Mouse (Mus musculus): ENCODE measurements around the gene Fbxo6. TPM values are rescaled to one million over a fixed set of nuclear protein-coding genes. Genes with fewer than 3 reads are reported as not detected.
"Not testable (repeated sequence)": the region's sequence is repeated elsewhere in the genome, so short reads cannot be mapped to it uniquely, and the experiment has no call there.

The Fbxo6 gene
- total RNA-seq, 2 experiments from 2014 or later: 34.5 to 37.5 TPM

DNA sequence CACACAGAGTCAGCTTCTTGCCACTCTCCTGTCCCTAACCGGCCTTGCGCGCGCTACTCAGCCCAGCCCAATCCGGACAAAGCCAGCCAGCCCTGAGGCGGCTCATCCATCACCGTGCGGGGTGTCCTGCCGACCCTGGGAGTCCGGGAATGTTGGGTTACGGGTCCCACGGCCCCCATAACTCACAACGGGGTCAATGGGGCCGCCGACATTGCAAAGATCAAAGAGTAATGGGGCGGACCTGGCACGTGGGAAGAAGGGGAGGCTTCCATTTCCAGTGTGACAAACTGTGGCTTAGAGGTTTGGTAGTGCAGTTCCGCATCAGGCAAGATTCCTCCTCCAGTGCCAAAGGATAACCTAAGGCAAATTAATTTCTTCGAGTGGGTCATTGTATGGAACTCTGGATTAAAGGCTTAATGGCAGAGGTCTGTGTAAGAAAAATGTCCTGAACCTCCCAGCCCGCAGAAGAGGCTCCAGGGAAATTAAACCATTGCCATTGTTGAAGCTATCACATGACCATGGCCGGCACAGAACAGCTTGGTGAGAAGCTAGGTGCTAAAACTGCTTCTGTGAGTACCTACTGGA, 20.4 kb downstream of the Fbxo6 start:
- intact Hi-C loops (cut with DNase I): no loop called here
- DNase-seq (ENCODE audit: low spot score): no peak

DNA sequence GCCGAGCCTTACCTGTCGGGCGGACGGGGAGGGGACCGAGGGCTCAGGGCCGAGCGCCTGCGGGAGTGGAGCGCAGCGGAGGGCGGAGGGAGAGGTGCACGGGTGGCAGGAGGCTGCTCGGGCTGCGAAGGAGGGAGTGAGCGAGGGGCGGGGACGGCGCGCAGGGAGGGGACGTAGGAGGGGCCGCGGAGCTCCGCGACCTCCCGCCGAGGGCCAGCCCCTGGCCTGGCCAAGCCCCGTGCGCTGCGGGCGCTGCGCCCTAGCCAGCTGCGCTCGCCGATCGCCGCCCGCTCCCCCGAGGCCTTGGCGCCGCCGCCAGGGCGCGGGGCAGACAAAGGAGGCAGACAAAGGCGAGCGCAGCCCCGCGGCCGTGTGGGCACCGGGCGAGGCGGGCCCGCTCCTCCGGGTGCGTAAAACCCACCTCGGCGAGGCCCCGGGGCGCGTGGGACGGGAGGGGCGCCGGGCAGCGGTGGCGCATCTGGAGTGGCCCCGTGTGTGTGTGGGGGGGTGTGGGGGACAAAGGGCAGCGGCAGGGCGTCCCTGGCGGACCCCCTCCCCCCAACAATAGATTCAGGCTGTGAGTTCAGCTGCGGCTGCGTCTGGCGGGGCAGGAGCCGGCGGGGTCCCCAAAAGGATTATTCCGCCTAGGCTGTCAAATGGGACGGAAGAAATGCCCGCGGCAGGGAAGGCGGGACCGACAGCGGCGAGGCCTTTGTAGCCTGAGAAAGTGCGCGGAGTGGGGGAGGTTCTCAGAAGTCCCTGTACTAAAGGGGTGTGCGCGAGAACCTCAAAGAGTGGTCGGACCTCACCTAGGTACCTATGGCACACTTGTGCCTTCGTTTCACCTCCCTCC, 21.2 kb downstream of the Fbxo6 start, which contains the start of gene Draxin:
Gene Draxin, minus strand, starts transcription at position 138 of the 853 bp plus-strand sequence.
- DNase-seq (ENCODE audit: low spot score): no peak
- intact Hi-C loops (cut with DNase I): no loop called here

DNA sequence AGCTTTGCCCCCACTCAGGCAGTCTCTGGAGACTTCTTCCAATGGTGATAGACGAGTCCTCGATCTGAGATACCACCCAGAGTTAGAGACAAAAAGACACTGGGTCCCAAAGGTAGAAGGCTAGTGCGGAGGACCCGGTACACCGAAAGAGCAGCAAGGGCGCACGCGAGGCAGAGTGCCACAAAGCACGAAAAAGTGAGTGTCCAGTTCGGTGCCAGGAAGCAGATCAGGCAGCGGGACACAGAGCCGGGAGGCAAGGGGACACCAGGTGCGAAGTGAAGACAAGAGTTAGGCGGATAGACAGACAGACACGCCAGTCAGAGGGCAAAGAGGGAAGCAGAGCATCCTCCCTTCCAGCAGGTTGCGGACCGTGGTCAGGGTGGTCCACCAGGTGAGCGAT, 21.8 kb downstream of the Fbxo6 start, which contains the start of gene Mad2l2:
Gene Mad2l2, plus strand, starts transcription at position 252 of the 400 bp plus-strand sequence.
- no peak for DNase-seq (ENCODE audit: low spot score)
- intact Hi-C loops (cut with DNase I): no loop called here

- DNase-seq (ENCODE audit: low spot score): no peak
- intact Hi-C loops (cut with DNase I): no loop called here
Observed at GRCm38 (mm10) chr4:148128672-148129071, 23.3 kb downstream of the Fbxo6 start.

DNA sequence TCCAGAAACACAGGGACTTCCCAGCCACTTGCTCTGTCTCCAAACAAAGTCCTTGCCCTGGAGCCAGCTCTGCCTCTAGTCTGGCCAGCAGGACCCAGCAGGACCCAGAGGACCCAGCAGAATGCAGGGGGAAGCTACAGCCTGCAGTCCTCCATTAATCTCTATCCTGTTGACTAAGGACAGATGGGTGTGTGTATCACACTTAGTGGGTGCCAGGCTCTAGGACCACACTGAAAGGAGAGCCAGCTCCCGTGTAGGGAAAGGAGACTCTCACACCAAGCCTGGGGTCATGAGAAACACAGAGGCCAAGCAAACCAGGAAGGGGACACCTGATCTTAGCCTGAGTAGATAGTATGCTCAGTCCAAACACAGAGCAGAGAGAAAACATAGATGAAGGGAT, 23.7 kb downstream of the Fbxo6 start:
- intact Hi-C loops (cut with DNase I): no loop called here
- DNase-seq (ENCODE audit: low spot score): no peak

GRCm38 (mm10) chr4:148122694-148123066, 29.3 kb downstream of the Fbxo6 start:
- no peak for DNase-seq (ENCODE audit: low spot score)
- intact Hi-C loops (cut with DNase I): no loop called here

DNA sequence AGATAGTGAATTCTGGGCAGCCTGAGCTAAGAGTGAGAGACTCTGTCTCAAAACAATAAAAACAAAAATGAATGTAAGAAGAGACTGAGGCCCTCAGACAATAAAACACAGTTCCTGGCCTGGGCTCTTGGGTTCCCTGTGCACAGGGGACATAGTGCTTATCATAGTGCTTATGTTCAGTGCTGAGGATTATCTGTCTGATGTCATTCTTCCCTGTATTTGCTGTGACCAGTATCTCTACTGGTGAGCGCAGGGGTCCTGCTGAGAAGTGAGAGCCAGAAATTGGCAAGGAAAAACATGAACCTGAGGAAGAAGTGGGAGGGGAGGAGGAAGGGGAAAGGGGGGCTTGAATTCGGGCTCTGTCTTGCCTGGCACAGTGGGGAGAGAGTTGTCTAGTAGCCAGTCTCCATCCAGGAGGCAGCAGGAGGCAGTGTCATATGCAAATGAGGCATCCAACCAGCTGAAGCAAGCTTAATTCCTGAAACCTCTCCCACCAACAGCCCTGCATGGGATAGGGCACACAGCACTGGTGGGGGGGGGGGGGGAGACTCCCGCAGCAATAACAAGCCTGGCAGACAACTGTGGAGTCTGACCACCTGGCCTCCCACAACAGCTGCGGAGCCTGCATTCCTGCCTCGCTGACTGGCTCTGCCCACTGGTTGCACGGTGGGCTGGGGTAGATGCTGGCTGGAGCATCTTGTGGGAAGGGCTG, 29.8 kb downstream of the Fbxo6 start:
- intact Hi-C loops (cut with DNase I): no loop called here

DNA sequence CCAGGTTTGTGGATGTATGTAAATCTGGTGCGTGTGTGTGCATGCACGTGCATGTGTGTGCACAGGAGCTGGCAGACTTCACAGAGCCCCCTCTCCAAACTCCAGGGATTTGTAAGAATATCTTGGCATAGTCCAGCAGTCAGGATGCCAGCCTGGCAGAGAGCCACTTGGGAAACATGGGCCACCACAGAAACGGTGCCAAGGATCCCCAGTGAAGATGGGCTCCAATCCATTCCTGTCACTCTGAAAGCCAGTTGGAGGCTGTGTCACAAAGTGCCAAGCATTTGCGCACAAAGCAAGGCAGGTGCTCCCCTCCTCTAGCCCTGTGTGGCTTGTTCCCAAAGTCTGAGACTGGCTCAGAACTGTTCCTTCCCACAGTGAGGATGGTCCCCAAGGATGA, 30.6 kb downstream of the Fbxo6 start:
- intact Hi-C loops (cut with DNase I): no loop called here
- DNase-seq (ENCODE audit: low spot score): no peak

More for the DNA sequence above, 29.8 kb downstream of the Fbxo6 start:
- no peak for DNase-seq (ENCODE audit: low spot score)

- DNase-seq (ENCODE audit: low spot score): no peak
- intact Hi-C loops (cut with DNase I): no loop called here
Observed at GRCm38 (mm10) chr4:148120555-148120954, 31.4 kb downstream of the Fbxo6 start.

DNA sequence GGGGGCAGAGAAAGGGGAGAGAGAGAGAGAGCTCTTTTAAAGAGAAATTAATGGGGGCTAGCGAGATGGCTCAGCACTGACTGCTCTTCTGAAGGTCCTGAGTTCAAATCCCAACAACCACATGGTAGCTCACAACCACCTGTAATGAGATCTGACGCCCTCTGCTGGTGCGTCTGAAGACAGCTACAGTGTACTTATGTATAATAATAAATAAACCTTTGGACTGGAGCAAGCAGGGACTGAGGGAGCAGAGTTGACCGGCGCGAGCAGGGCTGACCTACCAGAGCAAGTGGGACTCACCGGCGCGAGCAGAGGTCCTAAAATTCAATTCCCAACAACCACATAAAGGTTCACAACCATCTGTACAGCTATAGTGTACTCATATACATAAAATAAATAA, 32.4 kb downstream of the Fbxo6 start:
- intact Hi-C loops (cut with DNase I): not testable (repeated sequence)

DNA sequence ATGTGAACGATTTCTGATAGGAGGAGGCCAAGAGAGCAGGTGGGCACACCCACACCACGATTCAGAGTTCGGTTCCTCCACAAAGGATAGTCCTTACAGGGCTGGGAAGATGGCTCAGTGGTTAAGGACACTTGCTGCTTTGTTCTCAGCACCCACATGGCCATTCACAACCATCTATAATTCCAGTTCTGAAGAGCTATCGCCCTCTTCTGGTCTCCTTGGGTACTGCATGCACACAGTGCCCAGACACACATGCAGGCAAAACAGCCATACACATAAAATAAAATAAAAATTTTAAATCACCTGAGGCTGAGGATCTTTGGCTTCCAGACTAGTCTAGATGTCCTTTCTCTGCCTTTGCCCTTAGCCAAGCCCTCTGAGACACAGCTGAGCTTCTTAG, 34.5 kb downstream of the Fbxo6 start:
- no peak for DNase-seq (ENCODE audit: low spot score)
- intact Hi-C loops (cut with DNase I): no loop called here

More for the DNA sequence above, 32.4 kb downstream of the Fbxo6 start:
- DNase-seq (ENCODE audit: low spot score): not testable (repeated sequence)

DNA sequence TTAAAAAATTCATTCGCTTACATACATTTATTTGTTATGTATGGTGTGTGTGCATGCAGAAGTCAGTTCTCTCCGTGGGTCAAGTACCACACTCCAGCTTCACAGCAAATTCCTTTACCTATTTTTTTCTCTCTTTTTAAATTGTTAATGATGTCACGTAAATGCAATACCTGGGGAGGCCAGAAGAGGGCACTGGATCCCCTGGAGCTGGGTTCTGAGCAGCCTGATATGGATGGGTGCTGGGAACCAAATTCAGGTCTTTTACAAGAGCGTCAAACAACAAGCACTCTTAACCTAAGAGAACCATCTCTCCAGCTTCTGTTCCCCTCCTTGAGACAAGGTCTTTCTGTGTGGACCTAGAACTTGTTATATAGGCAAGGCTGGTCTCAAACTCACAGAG, 35.3 kb downstream of the Fbxo6 start:
- intact Hi-C loops (cut with DNase I): no loop called here
- DNase-seq (ENCODE audit: low spot score): no peak

- DNase-seq (ENCODE audit: low spot score): no peak
- intact Hi-C loops (cut with DNase I): no loop called here
Observed at GRCm38 (mm10) chr4:148115467-148115866, 36.5 kb downstream of the Fbxo6 start.

DNA sequence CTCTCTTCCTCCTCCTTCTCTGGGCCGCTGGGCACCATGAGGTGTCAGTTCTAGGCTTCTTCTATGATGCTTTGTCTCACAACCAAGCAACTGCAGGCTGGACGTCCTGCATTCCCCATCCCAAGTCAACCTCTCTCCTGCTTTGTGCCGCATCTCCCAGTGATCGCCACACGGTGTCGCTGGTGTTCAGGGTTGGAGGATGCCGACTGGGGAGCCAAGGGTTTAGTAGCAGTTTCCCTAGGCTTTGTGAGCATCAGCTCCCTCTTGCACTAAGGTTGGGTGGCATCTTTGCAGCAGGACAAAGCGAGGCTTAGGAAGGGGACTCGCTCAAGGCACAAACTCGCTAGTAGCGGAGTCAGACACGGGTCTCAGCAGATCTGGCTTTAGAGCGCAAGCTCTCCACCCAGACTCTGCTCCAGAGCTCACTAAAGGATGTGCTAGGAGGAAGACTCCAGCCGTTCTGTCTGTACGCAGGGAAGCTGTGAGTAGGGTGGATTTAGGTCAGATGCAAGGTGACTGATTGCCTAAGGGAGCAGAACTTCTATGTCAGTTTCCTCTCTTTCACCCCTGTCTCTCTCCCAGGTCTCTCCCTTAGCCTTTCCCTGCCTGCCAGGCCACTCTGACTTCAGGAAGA, 37.1 kb downstream of the Fbxo6 start:
- intact Hi-C loops (cut with DNase I): loop anchor here (1.0 to 5.0 kb wide), 3 partner anchors 37 to 317 kb away; partner anchors contain the start of gene Fbxo6
- DNase-seq (ENCODE audit: low spot score): peak; percentile 54

DNA sequence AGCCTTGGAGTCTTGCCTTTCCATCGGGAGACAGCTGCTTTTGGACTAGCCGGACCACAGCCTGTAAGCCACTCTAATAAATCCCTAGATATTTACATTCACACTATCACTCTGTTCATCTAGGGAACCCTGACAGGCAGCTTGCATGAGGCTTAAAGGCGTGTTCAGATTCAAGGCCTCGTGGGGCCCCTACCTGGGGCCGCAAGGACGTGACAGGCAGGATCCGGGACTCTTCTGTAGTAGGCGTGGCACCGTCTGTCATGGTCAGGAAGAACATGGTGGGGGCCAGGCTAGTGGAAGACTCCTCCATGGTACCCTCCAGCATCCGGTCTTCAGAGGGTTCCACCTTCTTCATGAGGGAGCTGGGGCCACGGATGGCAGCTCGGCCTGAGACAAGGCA, 39.4 kb downstream of the Fbxo6 start:
- intact Hi-C loops (cut with DNase I): loop anchor here (5.0 kb wide), 1 partner anchor 320 kb away; no protein-coding TSS in a partner anchor
- DNase-seq (ENCODE audit: low spot score): no peak

DNA sequence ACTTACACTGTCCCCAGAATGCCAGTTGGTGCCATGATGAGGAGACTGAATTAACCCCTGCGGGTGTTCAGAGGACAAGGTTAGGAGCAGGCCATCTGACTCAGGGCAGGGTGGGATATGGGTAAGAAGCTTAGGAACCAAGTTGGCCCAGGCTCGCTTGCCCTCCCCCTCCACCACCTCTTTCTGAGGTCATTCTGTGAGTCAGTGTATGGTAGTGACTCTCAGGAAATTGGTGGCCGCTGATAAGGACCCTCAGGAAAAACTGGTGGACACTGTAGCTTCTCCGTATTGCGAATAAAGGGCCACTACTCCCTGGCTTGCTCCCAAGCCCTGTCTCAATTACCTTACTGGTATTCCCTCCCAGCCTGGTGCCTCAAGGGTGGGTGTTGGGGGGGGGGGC, 42.7 kb downstream of the Fbxo6 start:
- DNase-seq (ENCODE audit: low spot score): no peak
- intact Hi-C loops (cut with DNase I): no loop called here

- intact Hi-C loops (cut with DNase I): no loop called here
- DNase-seq (ENCODE audit: low spot score): no peak
Observed at GRCm38 (mm10) chr4:148108565-148109100, 43.3 kb downstream of the Fbxo6 start.

DNA sequence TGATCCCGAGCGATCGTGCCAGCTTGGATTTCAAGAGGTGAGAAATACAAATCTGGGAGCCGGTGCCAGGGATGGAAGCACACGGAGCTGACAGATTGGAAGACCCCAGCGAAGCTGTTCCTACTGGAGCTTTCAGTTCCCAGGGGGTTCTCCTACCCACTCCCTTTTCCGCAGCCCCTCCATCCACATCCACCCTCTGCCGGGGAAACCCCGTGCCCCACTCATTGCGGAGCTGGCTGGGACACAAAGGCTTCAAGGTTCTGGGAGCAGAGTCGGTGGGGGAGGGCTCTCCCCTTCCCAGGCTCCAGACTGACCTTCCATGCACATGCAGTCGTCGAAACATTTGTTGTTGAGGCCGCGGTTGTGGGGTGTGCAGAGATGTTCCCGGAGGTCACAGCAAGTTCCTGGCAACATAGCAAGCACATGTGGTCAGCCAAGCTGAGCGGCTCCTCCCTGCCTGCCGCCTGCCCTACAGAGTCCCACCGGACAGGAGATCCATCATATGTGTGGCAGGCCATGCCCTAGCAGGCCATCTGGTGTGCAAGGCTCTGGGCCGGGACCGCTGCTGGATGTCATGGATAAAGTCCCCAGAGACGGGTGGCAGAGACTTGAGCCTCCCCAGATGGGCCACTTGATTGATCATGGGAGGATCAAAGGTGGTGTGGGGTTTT, 44.2 kb downstream of the Fbxo6 start:
- intact Hi-C loops (cut with DNase I): no loop called here
- DNase-seq (ENCODE audit: low spot score): no peak

- intact Hi-C loops (cut with DNase I): no loop called here
- DNase-seq (ENCODE audit: low spot score): no peak
Observed at GRCm38 (mm10) chr4:148104146-148104545, 47.8 kb downstream of the Fbxo6 start.
